Mouse (Mus musculus) liver, adult 10 weeks (tissue): ENCODE data around the gene Zfp964. TPM values are rescaled to one million over a fixed set of nuclear protein-coding genes. Genes with fewer than 3 reads are reported as not detected.

Experiments
- polyA plus RNA-seq: library from polyadenylated mRNA; stranded (reverse); fragments of 350-450 nt; fragmentation: Illumina TruSeq; extraction: RNeasy Lipid Tissue Mini Kit (QIAGEN cat#74804); gene quantifications from one replicate; pipeline ENCODE4 v1.2.3, GENCODE M21; 2014; ENCODE audit warnings: low read depth, low replicate concordance

Gene Zfp964
- 3.2 TPM for polyA plus RNA-seq

GRCm38 (mm10) chr8:69654358-69654981 is at the start of gene Zfp964:
Zfp964 (plus strand) TSS chr8:69654479.

GRCm38 (mm10) chr8:69625095-69625789 is 29.0 kb upstream of the Zfp964 start, which contains the start of gene Zfp868:
Zfp868 (minus strand) TSS chr8:69625548.

GRCm38 (mm10) chr8:69710624-69711023 is 56.3 kb downstream of the Zfp964 start, which contains the start of gene Zfp869:
Zfp869 (minus strand) TSS chr8:69710724.

Other genes starting within 250 kb of the Zfp964 start
- gene Gm9495, start 200.9 kb upstream of the Zfp964 start, polyA plus RNA-seq = not detected
- not detected for gene Gm7697, start 131.5 kb upstream of the Zfp964 start, polyA plus RNA-seq
- 17.1 TPM for gene Zfp868, start 28.9 kb upstream of the Zfp964 start, polyA plus RNA-seq
- gene Zfp869, start 56.2 kb downstream of the Zfp964 start, polyA plus RNA-seq = 29.0 TPM
- gene Zfp963, start 95.5 kb downstream of the Zfp964 start, polyA plus RNA-seq = 8.7 TPM
- gene Gm20422, start 120.4 kb downstream of the Zfp964 start, polyA plus RNA-seq = not detected
- 1.7 TPM for gene Atp13a1, start 136.7 kb downstream of the Zfp964 start, polyA plus RNA-seq
- gene Zfp866, start 136.7 kb downstream of the Zfp964 start, polyA plus RNA-seq = 13.6 TPM
- gene Gmip, start 154.2 kb downstream of the Zfp964 start, polyA plus RNA-seq = 1.6 TPM
- gene Lpar2, start 167.9 kb downstream of the Zfp964 start, polyA plus RNA-seq = 0.21 TPM
- not detected for gene Pbx4, start 178.0 kb downstream of the Zfp964 start, polyA plus RNA-seq
- gene Cilp2, start 233.2 kb downstream of the Zfp964 start, polyA plus RNA-seq = not detected
- gene Tssk6, start 247.7 kb downstream of the Zfp964 start, polyA plus RNA-seq = not detected
- gene Ndufa13, start 248.1 kb downstream of the Zfp964 start, polyA plus RNA-seq = 2.1 TPM
- gene Yjefn3, start 248.2 kb downstream of the Zfp964 start, polyA plus RNA-seq = not detected